Mouse (Mus musculus): Measurements from ENCODE around the gene Camk2n1. TPM values are rescaled to one million over a fixed set of nuclear protein-coding genes. Genes with fewer than 3 reads are reported as not detected.
"Not testable (repeated sequence)": the region's sequence is repeated elsewhere in the genome, so short reads cannot be mapped to it uniquely, and the experiment has no call there.

Camk2n1 gene
- polyA plus RNA-seq, 1 experiment = 0.12 TPM

DNA sequence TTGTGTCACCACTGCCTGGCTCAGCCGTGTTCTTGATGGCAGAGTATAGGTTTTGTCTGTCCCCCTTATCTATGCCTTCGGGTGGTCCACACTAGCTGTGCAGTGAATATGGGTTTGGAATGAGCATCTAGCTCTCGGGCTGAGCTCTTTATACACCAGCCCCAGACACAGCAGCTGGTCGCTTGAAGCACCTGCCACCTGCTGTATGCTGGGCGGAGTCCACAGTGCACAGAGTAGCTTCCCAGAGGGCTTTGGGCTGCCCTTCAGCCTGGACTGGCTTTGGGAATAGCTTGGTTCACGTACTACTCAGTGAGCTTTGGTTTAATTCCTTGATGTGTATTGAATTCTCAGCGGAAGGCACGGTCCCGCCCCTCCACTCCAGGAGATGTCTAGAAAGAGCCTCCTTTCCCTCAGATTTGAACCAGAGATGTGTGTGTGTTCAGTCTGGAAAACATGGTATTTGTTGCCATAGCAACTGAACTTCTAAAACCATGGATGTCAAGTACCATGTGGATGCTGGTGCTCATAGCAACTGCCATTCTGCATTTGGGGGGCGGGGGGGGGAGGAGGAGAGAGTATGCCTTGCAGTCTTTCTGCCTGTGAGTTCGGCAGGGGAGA is 35.7 kb upstream of the Camk2n1 start:
- Histone ChIP-seq H3K4me3 (ENCODE audit: insufficient read depth, low read length) (no peak overlapping the region), H3K27ac (ENCODE audit: insufficient read depth, low read depth, low read length) (no peak overlapping the region), H3K4me1 (ENCODE audit: control insufficient read depth, insufficient read depth, low read length) (no peaks in the 10 kb centered on the region)
- no peak for TF ChIP-seq CTCF (IDR thresholded peaks at IDR 0.05; ENCODE audit: low read depth, low read length)
- no peak for TF ChIP-seq POLR2A (IDR thresholded peaks at IDR 0.05; ENCODE audit: borderline replicate concordance, low read depth, low read length)

DNA sequence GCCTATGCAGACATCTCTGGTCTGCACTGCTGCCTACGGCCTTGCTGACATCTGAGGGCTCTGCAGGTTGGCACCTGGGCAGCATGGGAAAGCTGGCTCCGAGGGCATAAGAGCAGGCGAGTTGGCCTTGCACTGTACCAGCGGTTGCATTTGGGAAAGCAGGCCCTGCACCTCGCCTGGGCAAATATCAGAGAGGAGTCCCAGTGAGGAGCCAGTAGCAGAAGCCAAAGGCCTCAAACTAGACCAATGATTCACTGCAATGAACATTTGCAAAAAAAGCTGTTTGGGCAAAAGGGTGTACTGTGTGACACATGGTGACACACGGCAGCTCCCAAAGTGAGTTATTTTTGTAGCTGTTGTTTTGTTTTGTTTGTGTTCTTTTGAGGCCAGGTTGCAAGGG is 29.1 kb upstream of the Camk2n1 start:
- H3K27ac ChIP-seq (ENCODE audit: insufficient read depth, low read depth, low read length) = no peak overlapping the region
- H3K4me3 ChIP-seq (ENCODE audit: insufficient read depth, low read length) = no peak overlapping the region
- TF ChIP-seq CTCF (IDR thresholded peaks at IDR 0.05; ENCODE audit: low read depth, low read length) = no peak
- TF ChIP-seq POLR2A (IDR thresholded peaks at IDR 0.05; ENCODE audit: borderline replicate concordance, low read depth, low read length) = no peak
- H3K4me1 ChIP-seq (ENCODE audit: control insufficient read depth, insufficient read depth, low read length) = no peaks in the 10 kb centered on the region

DNA sequence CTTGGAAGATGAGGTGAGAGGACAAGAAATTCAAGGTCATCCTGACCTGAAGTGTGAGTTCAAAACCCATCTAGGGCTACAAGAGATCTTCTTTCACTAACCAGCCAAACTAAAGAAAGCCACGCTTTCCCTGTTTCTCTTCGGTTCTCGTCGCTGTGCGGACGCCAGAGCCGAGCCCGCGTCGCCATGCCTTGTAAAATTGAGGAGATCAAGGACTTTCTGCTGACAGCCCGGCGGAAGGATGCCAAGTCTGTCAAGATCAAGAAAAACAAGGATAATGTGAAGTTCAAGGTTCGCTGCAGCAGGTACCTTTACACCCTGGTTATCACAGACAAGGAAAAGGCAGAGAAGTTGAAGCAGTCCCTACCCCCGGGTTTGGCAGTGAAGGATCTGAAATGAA is 28.5 kb upstream of the Camk2n1 start:
- not testable (repeated sequence) for H3K4me1 ChIP-seq (ENCODE audit: control insufficient read depth, insufficient read depth, low read length); H3K4me3 ChIP-seq (ENCODE audit: insufficient read depth, low read length); H3K27ac ChIP-seq (ENCODE audit: insufficient read depth, low read depth, low read length)

DNA sequence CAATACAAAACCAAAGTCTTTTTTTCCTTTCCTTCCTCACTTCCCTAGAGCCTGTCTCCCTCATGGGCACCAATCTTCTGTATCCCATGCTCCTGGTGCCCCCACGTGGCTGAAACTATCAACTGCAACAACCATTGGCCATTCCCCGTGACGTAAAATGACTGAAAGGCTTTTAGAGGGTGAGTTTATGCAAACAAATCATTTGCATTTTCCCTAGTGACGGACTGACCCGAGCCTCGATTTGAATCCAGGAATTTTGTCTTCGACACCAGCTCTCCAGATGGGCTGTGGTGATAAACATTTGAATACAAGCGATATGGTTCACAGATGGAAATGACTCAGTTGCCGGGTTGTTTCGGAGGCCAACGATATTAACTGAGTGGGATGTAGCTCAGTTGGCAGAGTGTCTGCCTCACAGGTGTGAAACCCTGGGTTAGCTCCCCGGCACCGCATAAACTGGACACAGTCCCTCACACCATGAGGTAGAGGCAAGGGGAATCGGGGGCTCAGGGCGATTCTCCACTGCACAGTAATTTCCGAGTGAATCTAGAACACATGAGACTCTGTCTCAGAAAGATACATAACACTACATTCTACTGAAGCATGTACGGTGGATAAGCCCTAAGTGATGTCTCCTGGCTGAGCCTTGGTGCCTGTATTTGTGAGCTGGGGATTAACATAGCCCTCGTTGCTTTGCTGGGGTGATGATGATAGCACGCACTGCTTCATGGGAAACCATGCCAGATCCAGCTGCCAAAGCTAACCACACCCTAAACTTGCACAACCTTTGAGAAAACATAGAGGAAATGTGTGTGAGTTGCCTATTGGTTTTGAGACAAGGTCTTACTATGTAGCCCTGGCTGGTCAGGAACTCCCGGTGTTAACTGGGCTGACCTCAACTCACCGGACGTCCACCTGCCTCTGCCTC is 27.1 kb upstream of the Camk2n1 start:
- H3K27ac ChIP-seq (ENCODE audit: insufficient read depth, low read depth, low read length) = no peak overlapping the region
- H3K4me3 ChIP-seq (ENCODE audit: insufficient read depth, low read length) = no peak overlapping the region
- H3K4me1 ChIP-seq (ENCODE audit: control insufficient read depth, insufficient read depth, low read length) = no peaks in the 10 kb centered on the region
- TF ChIP-seq POLR2A (IDR thresholded peaks at IDR 0.05; ENCODE audit: borderline replicate concordance, low read depth, low read length) = no peak
- peak; percentile 74 for TF ChIP-seq CTCF (IDR thresholded peaks at IDR 0.05; ENCODE audit: low read depth, low read length)

DNA sequence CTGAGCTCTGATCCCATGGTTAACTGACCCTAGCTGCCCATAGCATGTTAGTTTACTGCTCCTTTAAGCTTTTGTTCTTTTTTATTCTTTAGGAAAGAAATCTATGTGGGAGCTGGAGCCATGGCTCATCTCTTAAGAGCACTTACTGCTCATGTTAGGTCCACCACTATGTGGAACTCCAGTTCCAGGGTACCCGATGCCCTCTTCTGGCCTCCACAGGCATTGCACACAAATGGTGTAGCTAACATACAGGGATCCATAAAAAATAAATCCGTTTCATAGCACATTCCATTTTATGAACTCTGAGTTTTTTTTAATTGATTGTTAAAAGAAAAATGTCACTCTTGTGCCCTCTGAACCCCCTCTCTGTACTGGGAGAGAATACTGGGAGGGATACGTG is 24.3 kb upstream of the Camk2n1 start:
- Histone ChIP-seq H3K4me3 (ENCODE audit: insufficient read depth, low read length) (no peak overlapping the region), H3K27ac (ENCODE audit: insufficient read depth, low read depth, low read length) (no peak overlapping the region), H3K4me1 (ENCODE audit: control insufficient read depth, insufficient read depth, low read length) (peaks cover 2% of the 10 kb centered on the region)
- no peak for TF ChIP-seq POLR2A (IDR thresholded peaks at IDR 0.05; ENCODE audit: borderline replicate concordance, low read depth, low read length)
- no peak for TF ChIP-seq CTCF (IDR thresholded peaks at IDR 0.05; ENCODE audit: low read depth, low read length)

DNA sequence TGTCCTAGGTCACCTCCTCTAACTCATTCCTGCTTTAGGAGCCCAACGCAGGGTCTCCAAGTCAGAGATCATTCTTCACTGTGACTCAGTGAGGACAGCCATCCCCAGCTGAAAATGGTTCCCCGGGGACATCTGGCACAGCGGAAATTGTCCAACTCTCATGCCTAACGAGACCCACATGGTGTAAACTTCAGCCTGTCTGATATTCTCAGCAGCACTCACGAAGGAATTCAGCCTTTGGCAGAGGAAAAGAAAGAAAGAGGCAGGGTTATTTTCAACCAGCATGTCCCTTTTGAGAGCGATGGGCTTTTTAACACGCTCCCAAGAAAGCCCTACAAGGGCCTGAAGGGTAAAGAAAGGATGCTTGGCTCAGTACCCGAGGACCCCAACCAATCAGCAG is 22.8 kb upstream of the Camk2n1 start:
- Histone ChIP-seq H3K27ac (ENCODE audit: insufficient read depth, low read depth, low read length) (no peak overlapping the region), H3K4me1 (ENCODE audit: control insufficient read depth, insufficient read depth, low read length) (peaks cover 5% of the 10 kb centered on the region), H3K4me3 (ENCODE audit: insufficient read depth, low read length) (no peak overlapping the region)
- TF ChIP-seq POLR2A (IDR thresholded peaks at IDR 0.05; ENCODE audit: borderline replicate concordance, low read depth, low read length) (no peak), CTCF (IDR thresholded peaks at IDR 0.05; ENCODE audit: low read depth, low read length) (no peak)

DNA sequence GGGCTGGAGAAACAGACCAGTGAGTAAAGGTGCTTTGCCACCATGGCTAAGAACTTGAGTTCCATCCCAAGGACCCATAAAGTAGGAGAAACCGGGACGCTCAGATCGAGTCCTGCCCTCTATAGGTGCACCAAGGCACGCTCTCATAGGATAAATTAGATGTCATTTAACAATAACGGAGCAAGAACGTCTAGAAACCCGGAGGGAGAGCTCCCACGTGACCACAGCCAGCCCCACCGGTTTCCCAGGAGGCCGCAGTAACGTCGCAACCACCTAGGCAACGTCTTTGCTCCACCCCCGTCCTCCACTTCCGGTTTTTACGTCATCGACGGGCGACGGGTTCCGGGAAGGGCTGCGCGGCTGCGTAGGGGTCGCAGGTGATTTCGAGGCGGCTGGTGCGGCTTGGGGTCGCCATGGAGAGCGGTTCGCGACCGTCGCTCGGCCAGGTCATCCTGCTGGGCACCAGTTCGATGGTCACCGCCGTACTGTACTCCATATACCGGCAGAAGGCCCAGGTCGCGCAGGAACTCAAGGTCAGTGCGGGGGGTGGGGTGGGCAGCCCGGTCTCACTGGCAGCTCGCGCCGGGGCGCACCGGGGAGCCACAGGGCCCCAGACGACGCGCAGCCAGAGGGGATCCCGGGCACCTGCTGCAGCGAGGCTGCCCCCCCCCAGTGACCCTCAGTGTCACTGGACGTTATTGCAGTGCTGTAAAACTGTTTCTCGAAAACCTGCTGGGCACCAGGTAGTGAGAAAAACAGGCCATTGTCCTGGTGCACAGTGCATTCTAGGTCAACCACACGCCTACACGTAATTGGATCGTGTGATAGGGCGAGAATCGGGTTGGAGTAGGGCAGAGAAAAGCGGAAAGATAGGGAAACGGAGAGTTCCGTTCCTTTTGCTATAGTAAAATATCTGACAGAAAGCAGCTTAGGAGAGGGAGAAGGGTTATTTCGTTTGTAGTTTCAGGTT is 19.5 kb upstream of the Camk2n1 start, which contains the start of gene Mul1:
Gene Mul1, plus strand, starts transcription at position 325 of the 970 bp plus-strand sequence.
- Histone ChIP-seq H3K4me3 (ENCODE audit: insufficient read depth, low read length) (peak within 1 kb of the TSS; percentile 93), H3K27ac (ENCODE audit: insufficient read depth, low read depth, low read length) (peak within 1 kb of the TSS; percentile 49), H3K4me1 (ENCODE audit: control insufficient read depth, insufficient read depth, low read length) (peaks cover 5% of the 10 kb centered on the region)
- TF ChIP-seq CTCF (IDR thresholded peaks at IDR 0.05; ENCODE audit: low read depth, low read length) = no peak; the same call in 1 of the 2 replicates
- TF ChIP-seq POLR2A (IDR thresholded peaks at IDR 0.05; ENCODE audit: borderline replicate concordance, low read depth, low read length) = no peak

DNA sequence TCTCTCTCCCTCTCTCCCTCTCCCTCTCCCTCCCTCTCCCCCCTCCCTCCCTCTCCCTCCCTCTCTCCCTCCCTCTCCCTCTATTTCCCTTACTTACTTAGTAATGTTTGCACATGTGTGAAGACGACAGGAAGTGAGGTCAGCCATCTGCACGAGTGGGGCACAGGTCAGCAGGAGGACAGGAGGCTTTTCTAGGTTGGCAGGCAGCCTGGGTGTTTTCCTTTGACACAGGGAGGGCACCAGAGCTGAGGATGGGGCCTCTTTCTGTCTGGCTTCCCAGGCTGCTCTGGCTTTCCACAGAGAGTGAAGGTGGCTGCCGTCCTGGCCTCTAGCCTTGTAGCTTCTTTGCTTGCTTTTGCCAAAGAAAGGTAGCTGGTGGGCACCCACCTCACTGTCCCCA is 14.1 kb upstream of the Camk2n1 start:
- H3K4me1 ChIP-seq (ENCODE audit: control insufficient read depth, insufficient read depth, low read length) = peaks cover 6% of the 10 kb centered on the region
- H3K4me3 ChIP-seq (ENCODE audit: insufficient read depth, low read length) = no peak overlapping the region
- H3K27ac ChIP-seq (ENCODE audit: insufficient read depth, low read depth, low read length) = no peak overlapping the region
- TF ChIP-seq CTCF (IDR thresholded peaks at IDR 0.05; ENCODE audit: low read depth, low read length) (no peak), POLR2A (IDR thresholded peaks at IDR 0.05; ENCODE audit: borderline replicate concordance, low read depth, low read length) (no peak)

DNA sequence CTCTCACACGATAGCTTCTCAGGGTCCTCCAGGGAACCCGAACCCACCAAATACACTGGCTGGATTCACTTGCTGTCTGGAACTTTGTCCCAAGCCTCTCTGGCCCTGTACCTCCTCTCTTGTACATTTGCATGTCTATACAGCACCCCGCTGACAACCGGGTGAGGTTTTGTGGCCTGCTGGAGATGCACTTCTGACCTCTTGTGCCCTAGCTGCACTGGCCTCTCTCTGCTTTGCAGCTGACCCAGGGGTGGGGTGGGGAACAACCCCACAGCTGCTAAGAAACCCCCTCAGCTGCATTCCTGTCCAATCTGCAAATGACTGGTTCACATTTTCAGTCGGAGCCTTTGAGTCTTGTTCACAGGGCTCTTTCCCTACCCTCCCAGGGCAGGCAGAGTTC is 9.2 kb upstream of the Camk2n1 start:
- Histone ChIP-seq H3K4me1 (ENCODE audit: control insufficient read depth, insufficient read depth, low read length) (peaks cover 3% of the 10 kb centered on the region), H3K27ac (ENCODE audit: insufficient read depth, low read depth, low read length) (no peak overlapping the region), H3K4me3 (ENCODE audit: insufficient read depth, low read length) (no peak overlapping the region)
- TF ChIP-seq CTCF (IDR thresholded peaks at IDR 0.05; ENCODE audit: low read depth, low read length) (no peak), POLR2A (IDR thresholded peaks at IDR 0.05; ENCODE audit: borderline replicate concordance, low read depth, low read length) (no peak)

Measured in bone marrow macrophage, adult 2 months (primary cell).